Mouse (Mus musculus) lung, embryonic 16.5 days (tissue): ENCODE measurements around the gene Vamp2. TPM values are rescaled to one million over a fixed set of nuclear protein-coding genes. Genes with fewer than 3 reads are reported as not detected.

ENCODE experiments used
- ATAC-seq: fragments of 200-750 bp; cut with Nextera tagmentation; 2 replicates; pipeline ENCODE4 v1.8.0; 2017; ENCODE audit warnings: low read depth, mild to moderate bottlenecking, moderate library complexity
- H3K27ac ChIP-seq: fragments of 300-500 bp; sonication (generic); 2 replicates; pipeline ENCODE4 v1.5.1; 2014; ENCODE audit warnings: mild to moderate bottlenecking, control low read depth, low read length
- H3K27me3 ChIP-seq: fragments of 300-500 bp; sonication (generic); 2 replicates; pipeline ENCODE4 v1.6.1; 2014; ENCODE audit warnings: low read depth, low read length, mixed read lengths; ENCODE audit not compliant: control insufficient read depth, insufficient read depth
- H3K36me3 ChIP-seq: fragments of 300-500 bp; sonication (generic); 2 replicates; pipeline ENCODE4 v1.6.1; 2014; ENCODE audit warnings: low read length; ENCODE audit not compliant: control insufficient read depth, insufficient read depth
- H3K4me1 ChIP-seq: fragments of 300-500 bp; sonication (generic); replicated peaks from 2 replicates; pipeline ENCODE4 v1.6.1; 2014; ENCODE audit warnings: low read length, mixed read lengths; ENCODE audit not compliant: control insufficient read depth, insufficient read depth
- H3K4me2 ChIP-seq: fragments of 300-500 bp; sonication (generic); 2 replicates; pipeline ENCODE4 v1.6.1; 2014; ENCODE audit warnings: low read depth, low read length, control low read depth
- H3K4me3 ChIP-seq: fragments of 300-500 bp; sonication (generic); 2 replicates; pipeline ENCODE4 v1.5.1; 2014; ENCODE audit warnings: mild to moderate bottlenecking, low read length, control low read depth
- H3K9ac ChIP-seq: fragments of 300-500 bp; sonication (generic); 2 replicates; pipeline ENCODE4 v1.6.1; 2014; ENCODE audit warnings: low read length, control low read depth
- H3K9me3 ChIP-seq: fragments of 300-500 bp; sonication (generic); 2 replicates; pipeline ENCODE4 v1.6.1; 2016; ENCODE audit warnings: low read length; ENCODE audit not compliant: control insufficient read depth
- WGBS: fragments of 180-500 bp; shearing (Covaris S2); extraction: QIAGEN DNeasy Blood & Tissue Kit; methylation state at CpG from one replicate; pipeline ENCODE4 v1.1.7; 2014; 5-methylcytosine and 5-hydroxymethylcytosine counted together
- polyA plus RNA-seq: library from polyadenylated mRNA; unstranded; fragments of >200 nt; fragmentation: Nextera tagmentation; extraction: Ambion mirVana; gene quantifications from 2 replicates; pipeline ENCODE4 v1.2.1, GENCODE M21; 2015

Vamp2 gene
- polyA plus RNA-seq, 1 experiment from 2014 or later: 85.2 TPM

DNA sequence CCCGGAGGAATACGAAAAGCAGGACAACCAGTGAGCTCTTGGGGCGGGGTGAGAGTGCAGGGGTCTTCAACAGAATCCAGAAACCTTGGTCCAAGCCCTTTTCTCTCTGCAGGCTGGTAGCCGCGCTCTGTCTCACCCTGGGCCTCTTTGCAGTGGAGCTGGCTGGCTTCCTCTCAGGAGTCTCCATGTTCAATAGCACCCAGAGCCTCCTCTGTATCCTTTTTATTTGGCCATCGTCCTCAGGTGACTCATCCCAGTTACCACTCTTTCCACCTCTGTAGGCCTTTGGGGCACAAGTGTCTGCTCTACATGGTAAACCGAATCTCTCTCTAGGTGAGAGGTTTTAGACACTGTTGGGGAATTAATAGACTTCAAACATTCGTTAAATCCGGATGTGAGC lies 17.0 kb upstream of the Vamp2 start:
- WGBS: 22% methylated on average over 9 of the region's 9 CpGs
- Histone ChIP-seq H3K9ac (peak overlapping the region; percentile 84), H3K9me3 (no peaks in the 10 kb centered on the region), H3K4me1 (peaks cover 30% of the 10 kb centered on the region), H3K4me2 (peak overlapping the region; percentile 69), H3K27me3 (no peaks in the 10 kb centered on the region), H3K4me3 (peak overlapping the region; percentile 71), H3K36me3 (no peaks in the 10 kb centered on the region), H3K27ac (peak overlapping the region; percentile 96)
- no peak for ATAC-seq

DNA sequence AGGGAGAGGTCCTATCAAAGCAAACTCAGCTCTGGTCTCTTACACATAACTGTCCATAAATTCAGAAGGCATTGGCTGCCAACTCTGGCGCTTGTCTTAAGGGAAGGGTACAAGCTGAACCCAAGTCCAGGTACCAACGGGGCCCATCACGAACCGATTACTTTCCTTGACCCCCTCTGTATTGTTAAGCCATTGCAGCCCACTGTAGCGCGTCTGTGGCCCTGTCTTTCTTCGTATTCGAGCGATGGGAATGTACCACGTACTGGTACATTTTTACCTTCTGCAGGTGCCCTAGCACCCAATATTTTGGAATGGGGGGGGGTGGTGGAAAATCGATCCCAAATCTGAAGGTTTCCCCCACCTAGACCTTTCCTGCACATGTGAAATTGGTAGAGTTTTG lies 16.1 kb upstream of the Vamp2 start:
- no peak for ATAC-seq
- peak overlapping the region; percentile 68 for H3K4me2 ChIP-seq
- no peak overlapping the region; the same call in 1 of the 2 replicates for H3K9ac ChIP-seq
- no peaks in the 10 kb centered on the region for H3K36me3 ChIP-seq
- H3K4me3 ChIP-seq: peak overlapping the region; percentile 38
- WGBS: 84% methylated on average over 11 of the region's 11 CpGs
- peaks cover 25% of the 10 kb centered on the region for H3K4me1 ChIP-seq
- peak overlapping the region; percentile 67; the same call in 1 of the 2 replicates for H3K27ac ChIP-seq
- H3K27me3 ChIP-seq: no peaks in the 10 kb centered on the region
- H3K9me3 ChIP-seq: no peaks in the 10 kb centered on the region

DNA sequence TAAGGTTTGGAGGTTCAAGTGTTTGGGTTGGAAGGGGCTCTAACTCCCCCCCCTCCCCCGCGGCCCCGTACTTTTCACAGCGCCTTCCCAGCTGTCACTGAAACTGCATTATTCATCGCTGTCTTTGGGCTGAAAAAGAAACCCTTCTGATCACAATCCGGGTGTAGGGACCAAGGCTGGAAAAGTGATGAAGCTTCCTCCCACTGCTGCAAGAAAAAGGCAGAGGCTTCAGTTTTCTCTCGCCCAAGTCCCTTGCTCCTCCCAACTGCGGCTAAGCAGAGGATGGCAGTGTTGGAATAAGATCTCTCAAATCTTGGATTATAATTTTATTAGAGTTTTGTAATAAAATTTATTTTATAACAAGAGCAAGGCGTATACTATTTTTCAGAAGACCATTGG lies 15.6 kb upstream of the Vamp2 start:
- no peaks in the 10 kb centered on the region for H3K36me3 ChIP-seq
- peak overlapping the region; percentile 67 for H3K27ac ChIP-seq
- H3K4me1 ChIP-seq: peaks cover 23% of the 10 kb centered on the region
- H3K9me3 ChIP-seq: no peaks in the 10 kb centered on the region
- peak overlapping the region; percentile 68 for H3K4me2 ChIP-seq
- peak overlapping the region; percentile 38 for H3K4me3 ChIP-seq
- H3K9ac ChIP-seq: peak overlapping the region; percentile 46
- ATAC-seq: no peak
- H3K27me3 ChIP-seq: no peaks in the 10 kb centered on the region
- 6% methylated on average over 9 of the region's 9 CpGs for WGBS

DNA sequence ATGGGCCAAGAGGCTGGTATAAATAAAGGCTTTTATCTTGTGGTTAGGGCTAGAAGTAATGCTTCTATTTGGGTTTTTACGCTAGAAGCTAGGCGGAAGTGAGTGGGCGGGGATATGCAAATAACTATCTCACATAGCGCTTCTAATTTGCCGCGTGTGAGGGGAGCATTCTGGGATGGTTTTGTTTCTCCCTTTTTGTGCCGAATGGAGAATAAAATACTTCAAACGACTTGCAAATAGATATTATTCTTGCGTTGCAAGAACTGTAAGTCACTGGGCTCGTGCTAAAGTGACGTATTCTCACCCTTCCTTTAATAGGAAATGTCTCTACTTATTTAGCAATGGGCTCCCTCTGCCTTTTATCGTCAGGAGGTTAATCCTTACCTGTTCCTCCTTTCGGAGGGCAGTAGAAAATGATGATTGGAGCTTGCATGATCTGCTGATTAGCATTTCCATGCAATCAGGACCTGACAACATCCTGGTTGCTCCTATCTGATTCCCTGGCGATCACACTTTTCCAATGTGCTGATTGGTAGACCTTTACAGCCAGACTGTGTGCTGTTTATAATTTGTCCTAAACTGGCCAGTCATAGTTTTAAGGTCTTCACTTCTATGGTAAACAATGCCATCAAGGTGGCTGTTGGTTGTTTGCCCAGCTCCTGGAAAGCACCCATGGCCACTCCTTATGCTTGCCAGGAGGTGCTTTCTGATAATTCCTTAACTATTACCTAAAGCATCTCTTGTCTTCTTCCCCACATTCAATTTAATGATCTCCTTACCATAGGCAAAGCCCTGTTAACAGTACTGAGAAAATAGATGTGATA lies 15.0 kb upstream of the Vamp2 start:
- 0% methylated on average over 14 of the region's 14 CpGs for WGBS
- Histone ChIP-seq H3K27ac (peak overlapping the region; percentile 67), H3K9ac (peak overlapping the region; percentile 46), H3K4me3 (peak overlapping the region; percentile 38), H3K27me3 (no peaks in the 10 kb centered on the region), H3K4me2 (peak overlapping the region; percentile 68), H3K4me1 (peaks cover 21% of the 10 kb centered on the region), H3K9me3 (no peaks in the 10 kb centered on the region), H3K36me3 (no peaks in the 10 kb centered on the region)
- peak; percentile 65 for ATAC-seq

DNA sequence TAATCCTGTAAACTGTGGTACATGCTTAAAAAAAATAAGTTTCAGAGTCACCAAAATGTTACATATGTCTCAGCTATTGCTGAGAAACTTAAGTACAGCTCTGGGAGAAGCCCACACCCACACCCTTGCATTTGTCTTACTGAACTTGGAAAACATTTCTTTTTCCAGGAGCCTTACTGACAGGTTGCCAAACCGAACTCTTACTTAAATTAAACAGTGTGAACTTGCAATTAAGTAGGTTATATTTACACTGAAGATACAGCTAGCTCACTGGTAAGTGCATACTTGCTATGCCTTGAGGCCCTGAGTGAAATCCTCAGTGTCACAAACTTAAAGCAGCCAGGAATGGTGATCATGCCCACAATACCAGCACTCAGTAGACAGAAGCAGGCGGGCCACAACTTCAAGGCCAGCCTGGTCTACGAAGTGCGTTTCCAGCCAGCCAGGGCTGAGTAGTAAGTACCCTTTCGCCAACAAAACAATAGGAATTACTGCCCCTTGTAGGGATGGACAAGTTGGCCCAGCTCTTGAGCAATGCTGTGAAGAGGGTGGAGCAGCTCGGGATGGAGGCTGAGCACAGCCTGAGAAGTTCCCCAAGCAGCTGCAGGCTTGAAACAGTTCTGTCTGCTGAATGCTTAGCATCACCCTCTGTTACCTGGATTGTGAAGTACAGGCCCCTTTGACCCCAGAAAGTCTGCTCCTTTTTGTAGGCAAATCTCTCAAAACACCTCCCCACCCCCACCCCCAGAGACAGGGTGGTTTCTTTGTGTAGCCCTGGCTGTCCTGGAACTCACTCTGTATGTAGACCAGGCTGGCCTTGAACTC lies 14.1 kb upstream of the Vamp2 start:
- WGBS: 29% methylated on average over 6 of the region's 6 CpGs
- Histone ChIP-seq H3K36me3 (no peaks in the 10 kb centered on the region), H3K4me2 (no peak overlapping the region), H3K4me1 (peaks cover 21% of the 10 kb centered on the region), H3K27me3 (no peaks in the 10 kb centered on the region), H3K9me3 (no peaks in the 10 kb centered on the region), H3K27ac (peak overlapping the region; percentile 48), H3K4me3 (no peak overlapping the region), H3K9ac (no peak overlapping the region)
- no peak for ATAC-seq

DNA sequence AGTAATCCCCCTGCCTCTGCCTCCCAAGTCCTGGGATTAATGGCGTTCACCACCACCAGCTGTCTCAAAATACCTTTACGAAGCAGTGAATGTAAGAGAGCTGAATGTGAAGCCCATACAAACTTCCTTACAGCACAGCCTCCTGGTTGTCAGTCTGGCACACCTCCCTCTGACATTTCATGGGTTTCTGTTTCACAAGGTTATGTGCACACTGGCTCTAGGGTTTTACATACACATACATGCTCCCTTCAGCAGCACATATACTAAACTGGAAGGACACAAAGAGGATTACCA lies 13.6 kb upstream of the Vamp2 start:
- H3K9ac ChIP-seq: no peak overlapping the region
- H3K36me3 ChIP-seq: no peaks in the 10 kb centered on the region
- 51% methylated on average over 2 of the region's 2 CpGs for WGBS
- no peak overlapping the region for H3K4me2 ChIP-seq
- no peak overlapping the region for H3K27ac ChIP-seq
- no peaks in the 10 kb centered on the region for H3K27me3 ChIP-seq
- no peak for ATAC-seq
- peaks cover 20% of the 10 kb centered on the region for H3K4me1 ChIP-seq
- no peaks in the 10 kb centered on the region for H3K9me3 ChIP-seq
- no peak overlapping the region for H3K4me3 ChIP-seq

DNA sequence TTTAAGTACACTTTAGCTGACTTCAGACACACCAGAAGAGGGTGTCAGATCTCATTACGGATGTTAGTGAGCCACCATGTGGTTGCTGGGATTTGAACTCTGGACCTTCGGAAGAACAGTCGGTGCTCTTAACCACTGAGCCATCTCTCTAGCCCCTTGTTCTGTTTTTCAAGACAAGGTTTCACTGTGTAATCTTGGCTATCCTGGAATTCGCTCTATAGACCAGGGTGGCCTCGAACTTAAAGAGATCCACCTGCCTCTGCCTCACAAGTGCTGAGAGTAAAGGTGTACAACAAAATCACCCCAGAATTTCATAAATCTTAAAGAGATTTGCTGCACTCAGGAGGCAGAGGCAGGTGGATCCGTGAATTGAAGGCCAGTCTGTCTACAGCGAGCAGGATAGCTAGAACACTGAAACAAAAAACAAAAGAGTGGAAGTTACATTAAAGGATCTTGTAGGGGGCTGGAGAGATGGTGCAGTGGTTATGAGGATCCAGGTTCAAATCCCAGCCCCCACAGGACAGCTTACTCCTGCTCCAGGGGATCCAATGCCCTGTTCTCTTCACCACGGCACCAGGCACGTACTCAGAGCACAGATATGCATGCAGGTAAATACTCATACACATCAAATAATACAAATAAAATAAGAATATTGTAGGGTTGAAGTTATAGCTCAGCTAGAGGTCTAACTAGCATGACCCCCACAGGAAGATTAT lies 12.4 kb upstream of the Vamp2 start:
- no peak overlapping the region for H3K4me2 ChIP-seq
- no peaks in the 10 kb centered on the region for H3K9me3 ChIP-seq
- no peaks in the 10 kb centered on the region for H3K27me3 ChIP-seq
- H3K27ac ChIP-seq: no peak overlapping the region
- ATAC-seq: no peak
- H3K9ac ChIP-seq: no peak overlapping the region
- no peak overlapping the region for H3K4me3 ChIP-seq
- no peaks in the 10 kb centered on the region for H3K36me3 ChIP-seq
- H3K4me1 ChIP-seq: peaks cover 17% of the 10 kb centered on the region
- WGBS: 53% methylated on average over 8 of the region's 9 CpGs

DNA sequence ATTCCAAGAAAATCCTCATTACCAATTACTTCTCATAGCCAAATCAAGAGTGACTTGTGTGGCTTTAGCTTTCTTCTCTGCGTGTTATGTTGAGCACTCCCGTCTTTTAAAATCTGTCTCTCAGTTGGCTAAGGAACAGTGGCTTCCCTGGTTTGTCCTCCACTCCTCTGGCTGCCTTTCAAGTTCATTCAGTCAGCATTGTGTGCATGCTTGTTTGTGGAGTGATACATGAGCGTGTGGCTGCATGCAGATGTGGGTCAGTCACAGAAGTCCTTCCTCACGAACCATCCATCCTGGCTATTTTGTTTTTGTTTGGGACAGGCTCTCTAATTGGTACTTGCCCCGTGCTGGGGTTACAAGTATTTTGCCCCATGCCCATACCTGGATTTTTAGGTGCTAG lies 11.7 kb upstream of the Vamp2 start:
- Histone ChIP-seq H3K4me3 (no peak overlapping the region), H3K9me3 (no peaks in the 10 kb centered on the region), H3K27me3 (no peaks in the 10 kb centered on the region), H3K27ac (no peak overlapping the region), H3K4me2 (no peak overlapping the region), H3K4me1 (peaks cover 13% of the 10 kb centered on the region), H3K9ac (no peak overlapping the region), H3K36me3 (no peaks in the 10 kb centered on the region)
- ATAC-seq: no peak
- 65% methylated on average over 5 of the region's 5 CpGs for WGBS

DNA sequence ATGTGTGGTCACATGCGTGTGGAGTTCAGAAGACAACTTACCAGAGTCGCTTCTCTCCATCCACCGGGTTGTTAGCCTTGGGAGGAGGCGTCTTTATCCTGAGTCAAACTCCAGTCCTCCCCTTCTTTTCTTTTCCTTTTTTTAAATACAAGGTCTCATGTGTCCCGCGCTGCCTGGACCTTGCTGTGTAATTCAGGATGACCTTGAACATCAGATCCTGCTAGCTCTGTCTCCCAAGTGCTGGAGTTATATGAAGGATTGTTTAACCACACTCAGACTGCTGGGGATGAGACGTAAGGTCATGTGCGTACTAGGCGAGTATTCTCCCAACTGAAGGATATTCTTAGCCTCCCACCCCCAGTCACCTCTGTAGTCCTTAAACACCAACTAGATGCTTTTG lies 11.0 kb upstream of the Vamp2 start:
- Histone ChIP-seq H3K36me3 (no peaks in the 10 kb centered on the region), H3K9me3 (no peaks in the 10 kb centered on the region), H3K4me3 (no peak overlapping the region), H3K9ac (no peak overlapping the region), H3K4me2 (no peak overlapping the region), H3K27ac (no peak overlapping the region), H3K4me1 (peaks cover 8% of the 10 kb centered on the region), H3K27me3 (no peaks in the 10 kb centered on the region)
- WGBS: 78% methylated on average over 9 of the region's 9 CpGs
- no peak for ATAC-seq
